Mouse (Mus musculus) CH12.LX (cell line): ENCODE measurements around the gene Plekha5. TPM values are rescaled to one million over a fixed set of nuclear protein-coding genes. Genes with fewer than 3 reads are reported as not detected.

Source experiments
- DNase-seq: peaks from one replicate; pipeline ENCODE4 v3.0.0-alpha.2; 2013; ENCODE audit errors: extremely low read depth
- H3K27ac ChIP-seq: 2 replicates; pipeline ENCODE4 v1.5.1; 2012; ENCODE audit warnings: low read depth, mild to moderate bottlenecking, control low read depth, moderate library complexity; ENCODE audit not compliant: insufficient read depth
- H3K27me3 ChIP-seq: replicated peaks from 2 replicates; pipeline ENCODE3; 2012; ENCODE audit warnings: inconsistent platforms
- H3K36me3 ChIP-seq, 2 experiments: replicated peaks in 1 of 2; 2 replicates each; pipeline versions ENCODE3 to v1.6.1; 2012; ENCODE audit warnings: inconsistent platforms in 1 of 2, low read length in 1 of 2, mild to moderate bottlenecking in 1 of 2, mixed read lengths in 1 of 2, moderate library complexity in 1 of 2; ENCODE audit not compliant: control insufficient read depth in 1 of 2, insufficient read depth in 1 of 2
- H3K4me1 ChIP-seq, 2 experiments: 2 replicates each; pipeline ENCODE4 v1.6.1; 2012; ENCODE audit warnings: inconsistent platforms in 1 of 2, moderate library complexity in 1 of 2; ENCODE audit not compliant: insufficient read depth in 2 of 2, control insufficient read depth in 1 of 2
- H3K4me2 ChIP-seq: 2 replicates; pipeline ENCODE4 v1.6.1; 2012; ENCODE audit warnings: low read depth, mild to moderate bottlenecking, control low read depth; ENCODE audit not compliant: poor library complexity, insufficient read depth, severe bottlenecking
- H3K4me3 ChIP-seq, 3 experiments: fragments of 150-350 bp in 1 of 3; sonication (generic) in 1 of 3; replicated peaks in 1 of 3; 2 replicates each; pipeline versions ENCODE3 to v1.5.1; 2011 to 2012; ENCODE audit warnings: low read depth in 2 of 3, low read length in 2 of 3, mild to moderate bottlenecking in 2 of 3, moderate library complexity in 2 of 3, control low read depth in 1 of 3, improper control_type of control experiment in 1 of 3, inconsistent platforms in 1 of 3, mixed read lengths in 1 of 3; ENCODE audit not compliant: poor library complexity in 1 of 3
- H3K79me2 ChIP-seq: replicated peaks from 2 replicates; pipeline ENCODE4 v1.6.1; 2012; ENCODE audit warnings: mild to moderate bottlenecking, moderate library complexity; ENCODE audit not compliant: control insufficient read depth, poor library complexity, insufficient read depth, severe bottlenecking; ENCODE audit errors: extremely low read depth
- H3K9ac ChIP-seq: 2 replicates; pipeline ENCODE4 v1.6.1; 2012; ENCODE audit warnings: low read depth, mild to moderate bottlenecking, control low read depth, moderate library complexity; ENCODE audit not compliant: insufficient read depth
- H3K9me3 ChIP-seq: replicated peaks from 2 replicates; pipeline ENCODE3; 2012; ENCODE audit warnings: low read length, inconsistent platforms, mixed read lengths
- BHLHE40 ChIP-seq: IDR thresholded peaks from 2 replicates; pipeline ENCODE4 v1.6.1; 2011; ENCODE audit warnings: mild to moderate bottlenecking, low read depth, low read length, improper control_type of control experiment
- CTCF ChIP-seq, 2 experiments: IDR thresholded peaks in 1 of 2; conservative IDR thresholded peaks in 1 of 2; 2 replicates each; pipeline ENCODE4 v1.5.1; 2011 to 2012; ENCODE audit warnings: low read depth in 2 of 2, low read length in 2 of 2, improper control_type of control experiment in 1 of 2, inconsistent platforms in 1 of 2, mild to moderate bottlenecking in 1 of 2, moderate library complexity in 1 of 2
- ELF1 ChIP-seq: IDR thresholded peaks from 2 replicates; pipeline ENCODE4 v1.6.1; 2014; ENCODE audit warnings: low read depth, mild to moderate bottlenecking, inconsistent platforms, low read length, improper control_type of control experiment
- ETS1 ChIP-seq: conservative IDR thresholded peaks from 2 replicates; pipeline ENCODE4 v1.6.1; 2012; ENCODE audit warnings: low read depth, mild to moderate bottlenecking, inconsistent platforms, low read length, improper control_type of control experiment, moderate library complexity
- GABPA ChIP-seq: IDR thresholded peaks from 2 replicates; pipeline ENCODE4 v1.6.1; 2012; ENCODE audit warnings: low read depth, low read length, improper control_type of control experiment, inconsistent platforms; ENCODE audit not compliant: insufficient replicate concordance
- HCFC1 ChIP-seq: IDR thresholded peaks from 2 replicates; pipeline ENCODE4 v1.6.1; 2012; ENCODE audit warnings: low read depth, mild to moderate bottlenecking, inconsistent platforms, low read length, improper control_type of control experiment
- IRF4 ChIP-seq: IDR thresholded peaks from 2 replicates; pipeline ENCODE4 v1.6.1; 2014; ENCODE audit warnings: low read depth, mild to moderate bottlenecking, inconsistent platforms, low read length, improper control_type of control experiment
- JUN ChIP-seq: IDR thresholded peaks from 2 replicates; pipeline ENCODE4 v1.6.1; 2011; ENCODE audit warnings: low read depth, mild to moderate bottlenecking, low read length, improper control_type of control experiment, moderate library complexity; ENCODE audit not compliant: insufficient read depth
- JUND ChIP-seq: conservative IDR thresholded peaks from 2 replicates; pipeline ENCODE4 v1.6.1; 2011; ENCODE audit warnings: low read depth, low read length, improper control_type of control experiment
- KAT2A ChIP-seq: IDR thresholded peaks from 2 replicates; pipeline ENCODE4 v1.6.1; 2012; ENCODE audit warnings: low read length, improper control_type of control experiment, inconsistent platforms; ENCODE audit not compliant: insufficient replicate concordance
- MAFK ChIP-seq: IDR thresholded peaks from 2 replicates; pipeline ENCODE4 v1.6.1; 2011; ENCODE audit warnings: low read length, improper control_type of control experiment; ENCODE audit not compliant: insufficient replicate concordance
- MEF2A ChIP-seq: IDR thresholded peaks from 2 replicates; pipeline ENCODE4 v1.6.1; 2014; ENCODE audit warnings: low read depth, mild to moderate bottlenecking, inconsistent platforms, low read length, improper control_type of control experiment, borderline replicate concordance
- MYC ChIP-seq: IDR thresholded peaks from 2 replicates; pipeline ENCODE4 v1.6.1; 2011; ENCODE audit warnings: low read depth, mild to moderate bottlenecking, improper control_type of control experiment, low read length
- NRF1 ChIP-seq: IDR thresholded peaks from 2 replicates; pipeline ENCODE4 v1.6.1; 2014; ENCODE audit warnings: low read depth, mild to moderate bottlenecking, inconsistent platforms, low read length, improper control_type of control experiment, moderate library complexity
- PAX5 ChIP-seq: IDR thresholded peaks from 2 replicates; pipeline ENCODE4 v1.6.1; 2012; ENCODE audit warnings: low read length, inconsistent platforms, mixed read lengths
- POLR2AphosphoS2 ChIP-seq: IDR thresholded peaks from 2 replicates; pipeline ENCODE4 v1.6.1; 2011; ENCODE audit warnings: low read depth, low read length, improper control_type of control experiment
- RAD21 ChIP-seq: IDR thresholded peaks from 2 replicates; pipeline ENCODE4 v1.6.1; 2011; ENCODE audit warnings: low read depth, mild to moderate bottlenecking, low read length, improper control_type of control experiment, moderate library complexity
- RCOR1 ChIP-seq: conservative IDR thresholded peaks from 2 replicates; pipeline ENCODE4 v1.6.1; 2012; ENCODE audit warnings: low read depth, mild to moderate bottlenecking, inconsistent platforms, low read length, improper control_type of control experiment
- SIN3A ChIP-seq: IDR thresholded peaks from 2 replicates; pipeline ENCODE4 v1.6.1; 2012; ENCODE audit warnings: low read length, improper control_type of control experiment, inconsistent platforms
- SMC3 ChIP-seq: IDR thresholded peaks from 2 replicates; pipeline ENCODE4 v1.6.1; 2011; ENCODE audit warnings: low read depth, low read length, improper control_type of control experiment
- TCF12 ChIP-seq: IDR thresholded peaks from 2 replicates; pipeline ENCODE4 v1.6.1; 2014; ENCODE audit warnings: low read depth, mild to moderate bottlenecking, inconsistent platforms, low read length, improper control_type of control experiment
- UBTF ChIP-seq: IDR thresholded peaks from 2 replicates; pipeline ENCODE4 v1.6.1; 2012; ENCODE audit warnings: low read depth, mild to moderate bottlenecking, inconsistent platforms, low read length, improper control_type of control experiment, moderate library complexity
- USF2 ChIP-seq: conservative IDR thresholded peaks from 2 replicates; pipeline ENCODE4 v1.6.1; 2011; ENCODE audit warnings: low read depth, low read length, improper control_type of control experiment
- ZNF384 ChIP-seq: IDR thresholded peaks from 2 replicates; pipeline ENCODE4 v1.6.1; 2012; ENCODE audit warnings: low read depth, low read length, improper control_type of control experiment, inconsistent platforms
- dilution Hi-C: fragments of 300-500 bp; cut with MboI; formaldehyde crosslinking; loops from 2 replicates; pipeline ENCODE4 v1.14.3; 2020; ENCODE audit warnings: low sequenced_read_pairs; ENCODE audit not compliant: extremely low pct_unique_long_range_greater_than_20kb, extremely low pct_ligation_motif_present
- in situ Hi-C: fragments of 300-500 bp; cut with MboI; formaldehyde crosslinking; loops from 3 replicates; pipeline ENCODE4 v1.14.3; 2019; ENCODE audit warnings: low sequenced_read_pairs, low pct_ligation_motif_present, low pct_unique_long_range_greater_than_20kb, mixed read lengths
- polyA plus RNA-seq: library from polyadenylated mRNA; unstranded; fragments of >175 nt; gene quantifications from 2 replicates; pipeline ENCODE4 v1.2.1, GENCODE M21; 2012; ENCODE audit warnings: low read depth; ENCODE audit not compliant: insufficient read length
- total RNA-seq, 2 experiments: library from RNA; depleted of rRNA; stranded (reverse); fragments of 300-350 nt in 1 of 2; fragments of >200 nt in 1 of 2; gene quantifications; 2 replicates each; pipeline ENCODE4 v1.2.3; 2012 to 2014

Plekha5 gene
- total and polyA plus RNA-seq, 3 experiments = 0.12 to 0.38 (median 0.27) TPM

DNA sequence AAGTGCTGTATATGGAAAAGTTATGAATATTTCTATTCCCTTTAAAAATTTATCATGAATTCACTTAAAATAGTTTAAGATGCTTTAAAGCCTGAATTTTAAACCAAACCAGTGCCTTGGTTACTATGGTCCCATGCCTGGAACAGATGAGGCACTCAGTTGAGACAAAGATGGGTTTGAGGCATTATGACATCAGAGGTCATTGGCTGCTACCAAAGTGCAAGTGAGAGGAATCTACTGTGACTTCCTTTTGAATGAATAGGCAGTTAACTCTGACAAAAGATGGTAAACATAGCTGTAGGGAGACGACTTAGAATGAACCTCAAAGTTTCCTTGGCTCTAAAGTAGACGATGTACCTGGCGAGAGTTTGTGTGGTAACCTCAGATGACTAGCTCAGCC lies 92.3 kb downstream of the Plekha5 start:
- H3K4me1 ChIP-seq = peaks cover 0 to 3% of the 10 kb centered on the region in 2 experiments; a peak in 2 of 4 replicates
- no peaks in the 10 kb centered on the region for H3K9me3 ChIP-seq
- H3K27me3 ChIP-seq = no peaks in the 10 kb centered on the region
- DNase-seq = no peak
- TF ChIP-seq KAT2A (no peak), ELF1 (no peak), RCOR1 (no peak), RAD21 (no peak), ZNF384 (no peak), USF2 (no peak), SIN3A (0 out of 2 replicates have a peak, but pooled peaks have one; percentile 31), GABPA (no peak)
- no peak overlapping the region for H3K4me2 ChIP-seq
- no peaks in the 10 kb centered on the region for H3K36me3 ChIP-seq
- H3K79me2 ChIP-seq = no peaks in the 10 kb centered on the region
- in situ Hi-C loops (no loop called here), dilution Hi-C loops (no loop called here)
- H3K4me3 ChIP-seq = no peak overlapping the region
- H3K27ac ChIP-seq = no peak overlapping the region
- no peak overlapping the region for H3K9ac ChIP-seq

DNA sequence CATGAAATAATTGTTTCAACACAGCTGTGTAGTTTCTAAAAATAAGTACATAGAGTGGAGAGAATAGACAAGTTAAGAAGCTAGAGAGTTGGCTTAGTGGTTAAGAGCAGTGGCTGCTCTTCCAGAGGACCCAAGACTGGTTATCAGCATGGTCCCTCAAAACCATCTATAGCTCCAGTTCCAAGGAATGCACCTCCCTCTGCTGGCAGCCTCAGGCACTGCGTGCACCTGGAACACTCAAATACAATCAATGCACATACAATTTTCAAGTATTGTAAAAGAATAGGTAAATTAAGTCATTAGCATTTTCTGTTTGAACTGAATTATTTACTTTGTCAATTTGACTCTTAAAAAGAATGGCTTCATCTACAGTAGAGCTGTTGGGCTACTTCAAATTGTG lies 93.3 kb downstream of the Plekha5 start:
- no peaks in the 10 kb centered on the region for H3K9me3 ChIP-seq
- peak; percentile 61 for TF ChIP-seq SMC3
- no peak for TF ChIP-seq HCFC1
- peak; percentile 78 to 83 for TF ChIP-seq CTCF (conservative IDR thresholded peaks at IDR 0.05 in 1 of 2, IDR thresholded peaks at IDR 0.05 in 1 of 2; ENCODE audit: low read depth in 2 of 2, low read length in 2 of 2)
- peak; percentile 67 for TF ChIP-seq RAD21
- DNase-seq = peak; percentile 31
- H3K4me3 ChIP-seq = no peak overlapping the region
- H3K27ac ChIP-seq = no peak overlapping the region
- dilution Hi-C loops = no loop called here
- in situ Hi-C loops = no loop called here
- H3K4me1 ChIP-seq = peaks cover 0 to 3% of the 10 kb centered on the region in 2 experiments; a peak in 2 of 4 replicates
- H3K4me2 ChIP-seq = no peak overlapping the region
- no peaks in the 10 kb centered on the region for H3K79me2 ChIP-seq
- H3K9ac ChIP-seq = no peak overlapping the region
- no peaks in the 10 kb centered on the region for H3K36me3 ChIP-seq
- H3K27me3 ChIP-seq = no peaks in the 10 kb centered on the region

DNA sequence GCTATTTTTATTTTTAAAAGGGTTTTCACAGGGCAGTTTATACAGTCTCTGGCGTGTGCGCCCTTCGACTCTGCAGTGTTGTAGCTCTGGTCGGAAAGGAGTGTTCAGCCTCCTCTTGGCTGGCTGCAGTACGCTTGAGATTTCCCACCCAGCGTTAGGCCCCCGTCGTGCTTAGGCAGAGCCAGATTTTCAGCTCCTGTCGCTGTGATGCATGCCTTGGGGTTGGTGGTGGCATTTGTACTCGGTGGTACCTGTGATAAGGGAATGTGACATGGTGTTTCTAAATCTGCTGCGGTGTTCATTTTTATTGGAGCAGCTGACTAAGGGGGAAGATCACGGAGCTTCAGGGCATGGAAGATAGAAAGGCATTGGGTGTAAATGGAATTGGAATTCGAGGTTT lies 95.2 kb downstream of the Plekha5 start:
- Histone ChIP-seq H3K4me1 (peaks cover 0 to 3% of the 10 kb centered on the region in 2 experiments; a peak in 2 of 4 replicates), H3K79me2 (no peaks in the 10 kb centered on the region)
- TF ChIP-seq SIN3A (no peak), GABPA (no peak), MYC (no peak), ETS1 (no peak), UBTF (no peak), POLR2AphosphoS2 (no peak), TCF12 (no peak), JUN (no peak), BHLHE40 (no peak), MEF2A (no peak), IRF4 (no peak), JUND (no peak), MAFK (no peak), NRF1 (no peak), PAX5 (no peak)
- TF ChIP-seq, all 38 proteins: peak for 0
- Histone ChIP-seq H3K4me2 (no peak overlapping the region), H3K36me3 (no peaks in the 10 kb centered on the region), H3K9me3 (no peaks in the 10 kb centered on the region), H3K9ac (no peak overlapping the region), H3K4me3 (no peak overlapping the region), H3K27ac (no peak overlapping the region), H3K27me3 (no peaks in the 10 kb centered on the region)
- dilution Hi-C loops (no loop called here), in situ Hi-C loops (no loop called here)
- DNase-seq = no peak
